ENCODE assay signal across 35 mouse cellular contexts in genomic region chr10:13249126-13249525, GRCm38 (mm10).
"Had no signal": no experiment of that assay in that cellular context is flagged by ENCODE, and none has a peak within 500 bp of the region (broad histone marks: within the 10 kb centered on the region; RNA-seq: fewer than 3 reads in every experiment).

No protein-coding gene starts in this region.

- H3K9me3 ChIP-seq: heart, embryonic 10.5 days; heart, embryonic 12.5 days; heart, embryonic 13.5 days; heart, embryonic 15.5 days; hindbrain, embryonic 10.5 days; hindbrain, embryonic 12.5 days; hindbrain, embryonic 13.5 days; hindbrain, embryonic 15.5 days; intestine, embryonic 15.5 days; kidney, embryonic 15.5 days had no signal

- H3K27me3 ChIP-seq: heart, embryonic 12.5 days; heart, embryonic 13.5 days; heart, embryonic 15.5 days; hindbrain, embryonic 12.5 days; hindbrain, embryonic 13.5 days; hindbrain, embryonic 15.5 days; intestine, embryonic 15.5 days; kidney, embryonic 15.5 days had no signal

- H3K4me1 ChIP-seq: hindbrain, embryonic 12.5 days; hindbrain, embryonic 13.5 days; hindbrain, embryonic 15.5 days; intestine, embryonic 15.5 days had no signal

- H3K4me2 ChIP-seq: heart, embryonic 11.5 days; heart, embryonic 12.5 days; heart, embryonic 13.5 days; heart, embryonic 15.5 days; hindbrain, embryonic 12.5 days; hindbrain, embryonic 13.5 days; hindbrain, embryonic 14.5 days; hindbrain, embryonic 15.5 days; intestine, embryonic 15.5 days; kidney, embryonic 15.5 days had no signal

- H3K9ac ChIP-seq: heart, embryonic 12.5 days; heart, embryonic 13.5 days; heart, embryonic 15.5 days; hindbrain, embryonic 12.5 days; hindbrain, embryonic 13.5 days; hindbrain, embryonic 14.5 days; hindbrain, embryonic 15.5 days; intestine, embryonic 15.5 days; kidney, embryonic 15.5 days had no signal

- H3K27ac ChIP-seq: heart, embryonic 10.5 days; hindbrain, embryonic 10.5 days; hindbrain, embryonic 12.5 days; hindbrain, embryonic 13.5 days; hindbrain, embryonic 14.5 days; hindbrain, embryonic 15.5 days; hindbrain, postnatal 0 days; intestine, embryonic 15.5 days; kidney, embryonic 15.5 days; kidney, postnatal 0 days; layer of hippocampus, adult 2 months had no signal

- H3K4me3 ChIP-seq: heart, embryonic 10.5 days; heart, embryonic 12.5 days; heart, embryonic 13.5 days; heart, embryonic 15.5 days; hindbrain, embryonic 10.5 days; hindbrain, embryonic 12.5 days; hindbrain, embryonic 13.5 days; hindbrain, embryonic 15.5 days; intestine, embryonic 15.5 days; kidney, embryonic 15.5 days; layer of hippocampus, adult 2 months had no signal

- DNase-seq: heart, postnatal 10 days; heart, postnatal 14 days; heart, postnatal 36 days; heart, postnatal 4 days; kidney, adult 11 months; kidney, adult 18-20 months; kidney, adult 2 months; kidney, adult 8-10 months; kidney, adult 9 months; kidney, postnatal 10 days; kidney, postnatal 14 days; kidney, postnatal 25 days; kidney, postnatal 36 days; kidney, postnatal 4 days; layer of hippocampus, adult 9-11 months; layer of hippocampus, postnatal 36 days had no signal

- ATAC-seq: hindbrain, embryonic 16.5 days; hindbrain, postnatal 0 days; inflammation-experienced regulatory T-cells, adult 6 months; intestine, embryonic 15.5 days; intestine, embryonic 16.5 days; intestine, postnatal 0 days had no signal

- H3K36me3 ChIP-seq: hindbrain, embryonic 15.5 days; intestine, embryonic 15.5 days had no signal
